Comparison of ENCODE assay signal across 19 mouse cellular contexts in the genomic region with DNA sequence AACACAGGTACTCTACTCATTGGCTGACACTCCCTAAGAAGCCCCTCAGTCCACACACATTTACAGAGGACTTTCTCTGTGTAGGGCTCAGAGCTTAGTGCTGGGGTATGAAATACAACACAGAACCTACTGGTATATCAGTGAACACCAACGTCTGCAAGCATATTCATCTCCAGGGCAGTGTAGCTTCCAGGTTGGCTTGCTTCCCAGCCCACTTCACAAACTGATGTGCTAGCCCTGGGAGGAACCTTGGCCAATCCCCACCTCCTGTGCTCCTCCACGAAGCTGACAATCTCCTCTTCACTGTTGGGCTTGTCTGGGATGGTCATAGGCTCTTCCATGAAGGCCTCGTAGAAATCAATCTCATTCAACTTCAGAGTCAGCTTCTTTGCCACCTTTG. TPM values are rescaled to one million over a fixed set of nuclear protein-coding genes. Genes with fewer than 3 reads are reported as not detected.
DNase-seq lines count a peak whose midpoint lies in the region; ATAC-seq lines count a peak whose summit lies in the region.
"Had no signal": no experiment of that assay in that cellular context is flagged by ENCODE, and none has a peak within 500 bp of the region (broad histone marks: within the 10 kb centered on the region; RNA-seq: fewer than 3 reads in every experiment).

No protein-coding gene starts in this region.

- H3K4me2 ChIP-seq in heart, embryonic 11.5 days: no peak overlapping the region
- H3K4me2 ChIP-seq in neural tube, embryonic 13.5 days: no peak overlapping the region
- H3K4me2 ChIP-seq: liver, embryonic 11.5 days had no signal

- no peaks in the 10 kb centered on the region for H3K36me3 ChIP-seq in heart, embryonic 11.5 days (ENCODE audit: control insufficient read depth, insufficient read depth, low read length)
- H3K36me3 ChIP-seq in neural tube, embryonic 13.5 days: peaks cover 5% of the 10 kb centered on the region; the same call in 1 of the 2 replicates

- H3K27ac ChIP-seq in heart, embryonic 11.5 days (ENCODE audit: low read depth, low read length): no peak overlapping the region
- H3K27ac ChIP-seq in neural tube, embryonic 13.5 days (replicated peaks): peak overlapping the region; percentile 40; the same call in 1 of the 2 replicates

- peak; percentile 71 to 79 for DNase-seq in heart, adult 18-20 months
- no peak for DNase-seq in neural tube, embryonic 10.5 days (ENCODE audit: extremely low spot score, low spot score)
- peak; percentile 82 to 85 for DNase-seq in heart, postnatal 10 days
- peak; percentile 45 to 53 for DNase-seq in lung, postnatal 4 days
- no peak for DNase-seq in yolk sac, embryonic 10.5 days (ENCODE audit: low spot score)
- DNase-seq in kidney, adult 8-10 months: no peak
- DNase-seq: cerebellum, adult 11 months; embryo, embryonic 11 days; forebrain, postnatal 0 days; kidney, postnatal 25 days; right cerebral cortex, postnatal 25 days had no signal

- no peaks in the 10 kb centered on the region for H3K9me3 ChIP-seq in heart, embryonic 11.5 days (replicated peaks; ENCODE audit: control insufficient read depth, low read length)
- H3K9me3 ChIP-seq in neural tube, embryonic 13.5 days: no peaks in the 10 kb centered on the region

- intact Hi-C loops in heart, postnatal 10 days (cut with DNase I): no loop called here

- H3K4me3 ChIP-seq in heart, embryonic 11.5 days (ENCODE audit: low read depth, low read length): no peak overlapping the region
- no peak overlapping the region for H3K4me3 ChIP-seq in neural tube, embryonic 13.5 days

- ATAC-seq in heart, embryonic 11.5 days (replicated peaks; ENCODE audit: insufficient number of reproducible peaks, low FRiP score, low TSS enrichment): no peak
- no peak for ATAC-seq in neural tube, embryonic 13.5 days (ENCODE audit: low read depth)
- ATAC-seq: CD4-positive, CD25-positive, alpha-beta regulatory T cell, adult 4 months; forebrain, postnatal 0 days; inflammation-experienced regulatory T-cells, adult 6 months had no signal

- H3K27me3 ChIP-seq in heart, embryonic 11.5 days (ENCODE audit: control insufficient read depth, insufficient read depth, low read length): no peaks in the 10 kb centered on the region
- no peaks in the 10 kb centered on the region for H3K27me3 ChIP-seq in neural tube, embryonic 13.5 days

- no peak overlapping the region for H3K9ac ChIP-seq in heart, embryonic 11.5 days (ENCODE audit: low read depth, low read length)
- H3K9ac ChIP-seq in neural tube, embryonic 13.5 days: no peak overlapping the region
- H3K9ac ChIP-seq: forebrain, postnatal 0 days had no signal

- WGBS in heart, embryonic 11.5 days (ENCODE audit: insufficient replicate concordance): 61% methylated on average over 3 of the region's 3 CpGs
- 69% methylated on average over 3 of the region's 3 CpGs for WGBS in neural tube, embryonic 13.5 days

- H3K4me1 ChIP-seq in heart, embryonic 11.5 days (ENCODE audit: control insufficient read depth, insufficient read depth, low read length): peaks cover 27% of the 10 kb centered on the region
- H3K4me1 ChIP-seq in neural tube, embryonic 13.5 days (replicated peaks): peaks cover 55% of the 10 kb centered on the region

RNA-seq across cellular contexts. Expression of a gene that starts 4.9 kb away (rescaled TPM):
- total RNA-seq in heart, adult 18-20 months (2021): 1 to 10 TPM; 2.2 to 2.7 TPM
- polyA plus RNA-seq in heart, embryonic 11.5 days (2014; fragmentation: Nextera tagmentation; extraction: Ambion mirVana): 205 and 230 TPM in 2 replicates
- polyA plus RNA-seq in neural tube, embryonic 13.5 days (2015; fragmentation: Nextera tagmentation; extraction: Ambion mirVana): 2.3 and 2.6 TPM in 2 replicates
- 1 to 10 TPM; 6.6 to 9.1 TPM for total RNA-seq in heart, postnatal 10 days (2021)
- polyA plus RNA-seq: CD4-positive, CD25-positive, alpha-beta regulatory T cell, adult 4 months; inflammation-experienced regulatory T-cells, adult 6 months had no signal

RNA-seq across cellular contexts. Expression of a gene that starts 8.1 kb away (rescaled TPM):
- 10 to 100 TPM; 57.4 to 69.9 TPM for total RNA-seq in heart, adult 18-20 months (2021)
- polyA plus RNA-seq in heart, embryonic 11.5 days (2014; fragmentation: Nextera tagmentation; extraction: Ambion mirVana): 121 and 147 TPM in 2 replicates
- polyA plus RNA-seq in neural tube, embryonic 13.5 days (2015; fragmentation: Nextera tagmentation; extraction: Ambion mirVana): 355 and 388 TPM in 2 replicates
- 100 to 1,000 TPM; 111 to 121 TPM for total RNA-seq in heart, postnatal 10 days (2021)

RNA-seq across cellular contexts. Expression of a gene that starts 43.5 kb away (rescaled TPM):
- not detected for total RNA-seq in heart, adult 18-20 months (2021)
- polyA plus RNA-seq in heart, embryonic 11.5 days (2014; fragmentation: Nextera tagmentation; extraction: Ambion mirVana): 0.31 and 0.35 TPM in 2 replicates
- polyA plus RNA-seq in neural tube, embryonic 13.5 days (2015; fragmentation: Nextera tagmentation; extraction: Ambion mirVana): not detected in 2 replicates
- total RNA-seq in heart, postnatal 10 days (2021): not detected
- total RNA-seq: forebrain, postnatal 0 days; layer of hippocampus, postnatal 14 days; left cerebral cortex, postnatal 36 days had no signal
- polyA plus RNA-seq: CD4-positive, CD25-positive, alpha-beta regulatory T cell, adult 4 months; forebrain, postnatal 0 days; inflammation-experienced regulatory T-cells, adult 6 months; liver, embryonic 11.5 days; thymus, postnatal 0 days had no signal

RNA-seq across cellular contexts. Expression of a gene that starts 46.7 kb away (rescaled TPM):
- total RNA-seq in heart, adult 18-20 months (2021): 10 to 100 TPM in 1 of 2 experiments, 1 to 10 TPM in 1; 9.8 to 10.1 TPM
- 22.8 and 24.0 TPM in 2 replicates for polyA plus RNA-seq in heart, embryonic 11.5 days (2014; fragmentation: Nextera tagmentation; extraction: Ambion mirVana)
- polyA plus RNA-seq in neural tube, embryonic 13.5 days (2015; fragmentation: Nextera tagmentation; extraction: Ambion mirVana): 116 and 126 TPM in 2 replicates
- total RNA-seq in heart, postnatal 10 days (2021): 10 to 100 TPM; 13.6 to 17.1 TPM

Comparison
In these comparisons a context has a peak if more than half of its experiments do, and no peak if none do; other contexts are left out.
1. DNase-seq: peak in heart, adult 18-20 months (2 of 2), heart, postnatal 10 days (2 of 2) and lung, postnatal 4 days (2 of 2); none in neural tube, embryonic 10.5 days (single experiment), yolk sac, embryonic 10.5 days (single experiment) and kidney, adult 8-10 months (0 of 2).